ENCODE assay signal across 8 mouse cellular contexts in genomic region chr19:32739686-32740085, GRCm38 (mm10). TPM values are rescaled to one million over a fixed set of nuclear protein-coding genes. Genes with fewer than 3 reads are reported as not detected.
DNase-seq lines count a peak whose midpoint lies in the region; ATAC-seq and TF ChIP-seq lines count a peak whose summit lies in the region.

TSS of gene Atad1 (minus strand) at chr19:32739786.

- no peak within 1 kb of the TSS for H3K9ac ChIP-seq in kidney, postnatal 0 days (ENCODE audit: low read depth, low read length)
- H3K9ac ChIP-seq in midbrain, embryonic 14.5 days (replicated peaks; ENCODE audit: low read length): no peak within 1 kb of the TSS

- no peak for TF ChIP-seq CTCF in kidney, postnatal 0 days (IDR thresholded peaks at IDR 0.05; ENCODE audit: low read depth)
- TF ChIP-seq CTCF in bone marrow macrophage, adult 2 months (IDR thresholded peaks at IDR 0.05; ENCODE audit: low read depth, low read length): no peak

- DNase-seq in kidney, postnatal 0 days (ENCODE audit: low spot score): no peak
- no peak for DNase-seq in kidney, adult 9 months
- DNase-seq in gonadal fat pad, adult 2 months (ENCODE audit: low read depth): no peak
- DNase-seq in large intestine, adult 2 months (ENCODE audit: low read depth, low spot score): no peak
- no peak for DNase-seq in midbrain, embryonic 14.5 days
- DNase-seq in urinary bladder, postnatal 14 days (ENCODE audit: low spot score): no peak
- DNase-seq in spleen, postnatal 36 days (ENCODE audit: low spot score in 2 of 2): no peak

- no peak for TF ChIP-seq POLR2A in bone marrow macrophage, adult 2 months (IDR thresholded peaks at IDR 0.05; ENCODE audit: borderline replicate concordance, low read depth, low read length)

- 88% methylated on average over 4 of the region's 4 CpGs for WGBS in kidney, postnatal 0 days
- WGBS in large intestine, adult 2 months: 96% methylated on average over 4 of the region's 4 CpGs
- WGBS in midbrain, embryonic 14.5 days: 96% methylated on average over 4 of the region's 4 CpGs

- H3K4me1 ChIP-seq in kidney, postnatal 0 days (replicated peaks; ENCODE audit: insufficient read depth, low read length): no peaks in the 10 kb centered on the region
- no peaks in the 10 kb centered on the region for H3K4me1 ChIP-seq in bone marrow macrophage, adult 2 months (ENCODE audit: control insufficient read depth, insufficient read depth, low read length)
- no peaks in the 10 kb centered on the region for H3K4me1 ChIP-seq in midbrain, embryonic 14.5 days (ENCODE audit: control insufficient read depth, insufficient read depth, low read length)

- H3K4me2 ChIP-seq in kidney, postnatal 0 days (ENCODE audit: low read length): no peak within 1 kb of the TSS
- no peak within 1 kb of the TSS for H3K4me2 ChIP-seq in midbrain, embryonic 14.5 days (ENCODE audit: low read length)

- H3K27ac ChIP-seq in kidney, postnatal 0 days: no peak within 1 kb of the TSS
- no peak within 1 kb of the TSS for H3K27ac ChIP-seq in bone marrow macrophage, adult 2 months (ENCODE audit: insufficient read depth, low read depth, low read length)
- no peak within 1 kb of the TSS for H3K27ac ChIP-seq in midbrain, embryonic 14.5 days (replicated peaks; ENCODE audit: low read depth, low read length)

- no peaks in the 10 kb centered on the region for H3K27me3 ChIP-seq in kidney, postnatal 0 days (ENCODE audit: insufficient read depth, low read length)
- H3K27me3 ChIP-seq in midbrain, embryonic 14.5 days (ENCODE audit: control insufficient read depth, insufficient read depth, low read length): no peaks in the 10 kb centered on the region

- H3K4me3 ChIP-seq in kidney, postnatal 0 days (replicated peaks; ENCODE audit: low read depth, low read length): no peak within 1 kb of the TSS
- no peak within 1 kb of the TSS for H3K4me3 ChIP-seq in bone marrow macrophage, adult 2 months (ENCODE audit: insufficient read depth, low read length)
- H3K4me3 ChIP-seq in midbrain, embryonic 14.5 days (replicated peaks; ENCODE audit: low read depth, low read length): no peak within 1 kb of the TSS

- ATAC-seq in kidney, postnatal 0 days (replicated peaks; ENCODE audit: low FRiP score, low read depth): no peak
- no peak for ATAC-seq in midbrain, embryonic 14.5 days (ENCODE audit: low FRiP score, low TSS enrichment)

- H3K36me3 ChIP-seq in kidney, postnatal 0 days (ENCODE audit: insufficient read depth, low read length): no peaks in the 10 kb centered on the region
- H3K36me3 ChIP-seq in midbrain, embryonic 14.5 days (ENCODE audit: control insufficient read depth, insufficient read depth, low read length): no peaks in the 10 kb centered on the region

- H3K9me3 ChIP-seq in kidney, postnatal 0 days (replicated peaks; ENCODE audit: low read length): no peaks in the 10 kb centered on the region
- H3K9me3 ChIP-seq in midbrain, embryonic 14.5 days (ENCODE audit: control insufficient read depth, low read length): no peaks in the 10 kb centered on the region

RNA-seq across cellular contexts. Expression of gene Atad1, which starts in this region (rescaled TPM):
- 79.2 and 83.7 TPM in 2 replicates for polyA plus RNA-seq in kidney, postnatal 0 days (2015; fragmentation: Nextera tagmentation; extraction: Ambion mirVana)
- polyA plus RNA-seq in bone marrow macrophage, adult 2 months (2012; ENCODE audit: insufficient read depth, insufficient read length, missing spikeins): 52.2 and 75.6 TPM in 2 replicates
- polyA plus RNA-seq in gonadal fat pad, adult 2 months (2012; rRNA removed): 12.2 and 15.0 TPM in 2 replicates
- polyA plus RNA-seq in large intestine, adult 2 months (2012; rRNA removed): 11.5 and 16.1 TPM in 2 replicates
- polyA plus RNA-seq in midbrain, embryonic 14.5 days (2014; fragmentation: Nextera tagmentation; extraction: Ambion mirVana): 126 and 143 TPM in 2 replicates
